Mouse (Mus musculus): ENCODE measurements around the gene Adcy9.

- TF ChIP-seq POLR2A (IDR thresholded peaks at IDR 0.05; ENCODE audit: borderline replicate concordance, extremely low read depth, insufficient read depth, insufficient read length, poor library complexity, severe bottlenecking): no peak
- no peak for TF ChIP-seq CTCF (IDR thresholded peaks at IDR 0.05; ENCODE audit: borderline replicate concordance, extremely low read depth, insufficient read depth, insufficient read length)
Observed at GRCm38 (mm10) chr16:4273702-4274476, 146.4 kb downstream of the Adcy9 start.
